Mouse (Mus musculus) CH12.LX (cell line): ENCODE results near the gene Spns3. TPM values are rescaled to one million over a fixed set of nuclear protein-coding genes. Genes with fewer than 3 reads are reported as not detected.

Source experiments
- DNase-seq: peaks from one replicate; pipeline ENCODE4 v3.0.0-alpha.2; 2013; ENCODE audit errors: extremely low read depth
- H3K27ac ChIP-seq: 2 replicates; pipeline ENCODE4 v1.5.1; 2012; ENCODE audit warnings: low read depth, mild to moderate bottlenecking, control low read depth, moderate library complexity; ENCODE audit not compliant: insufficient read depth
- H3K27me3 ChIP-seq: replicated peaks from 2 replicates; pipeline ENCODE3; 2012; ENCODE audit warnings: inconsistent platforms
- H3K36me3 ChIP-seq, 2 experiments: replicated peaks in 1 of 2; 2 replicates each; pipeline versions ENCODE3 to v1.6.1; 2012; ENCODE audit warnings: inconsistent platforms in 1 of 2, low read length in 1 of 2, mild to moderate bottlenecking in 1 of 2, mixed read lengths in 1 of 2, moderate library complexity in 1 of 2; ENCODE audit not compliant: control insufficient read depth in 1 of 2, insufficient read depth in 1 of 2
- H3K4me1 ChIP-seq, 2 experiments: 2 replicates each; pipeline ENCODE4 v1.6.1; 2012; ENCODE audit warnings: inconsistent platforms in 1 of 2, moderate library complexity in 1 of 2; ENCODE audit not compliant: insufficient read depth in 2 of 2, control insufficient read depth in 1 of 2
- H3K4me2 ChIP-seq: 2 replicates; pipeline ENCODE4 v1.6.1; 2012; ENCODE audit warnings: low read depth, mild to moderate bottlenecking, control low read depth; ENCODE audit not compliant: poor library complexity, insufficient read depth, severe bottlenecking
- H3K4me3 ChIP-seq, 3 experiments: fragments of 150-350 bp in 1 of 3; sonication (generic) in 1 of 3; replicated peaks in 1 of 3; 2 replicates each; pipeline versions ENCODE3 to v1.5.1; 2011 to 2012; ENCODE audit warnings: low read depth in 2 of 3, low read length in 2 of 3, mild to moderate bottlenecking in 2 of 3, moderate library complexity in 2 of 3, control low read depth in 1 of 3, improper control_type of control experiment in 1 of 3, inconsistent platforms in 1 of 3, mixed read lengths in 1 of 3; ENCODE audit not compliant: poor library complexity in 1 of 3
- H3K79me2 ChIP-seq: replicated peaks from 2 replicates; pipeline ENCODE4 v1.6.1; 2012; ENCODE audit warnings: mild to moderate bottlenecking, moderate library complexity; ENCODE audit not compliant: control insufficient read depth, poor library complexity, insufficient read depth, severe bottlenecking; ENCODE audit errors: extremely low read depth
- H3K9ac ChIP-seq: 2 replicates; pipeline ENCODE4 v1.6.1; 2012; ENCODE audit warnings: low read depth, mild to moderate bottlenecking, control low read depth, moderate library complexity; ENCODE audit not compliant: insufficient read depth
- H3K9me3 ChIP-seq: replicated peaks from 2 replicates; pipeline ENCODE3; 2012; ENCODE audit warnings: low read length, inconsistent platforms, mixed read lengths
- EP300 ChIP-seq: IDR thresholded peaks from 2 replicates; pipeline ENCODE4 v1.6.1; 2011; ENCODE audit warnings: low read length, improper control_type of control experiment
- ETS1 ChIP-seq: conservative IDR thresholded peaks from 2 replicates; pipeline ENCODE4 v1.6.1; 2012; ENCODE audit warnings: low read depth, mild to moderate bottlenecking, inconsistent platforms, low read length, improper control_type of control experiment, moderate library complexity
- IRF4 ChIP-seq: IDR thresholded peaks from 2 replicates; pipeline ENCODE4 v1.6.1; 2014; ENCODE audit warnings: low read depth, mild to moderate bottlenecking, inconsistent platforms, low read length, improper control_type of control experiment
- JUND ChIP-seq: conservative IDR thresholded peaks from 2 replicates; pipeline ENCODE4 v1.6.1; 2011; ENCODE audit warnings: low read depth, low read length, improper control_type of control experiment
- KAT2A ChIP-seq: IDR thresholded peaks from 2 replicates; pipeline ENCODE4 v1.6.1; 2012; ENCODE audit warnings: low read length, improper control_type of control experiment, inconsistent platforms; ENCODE audit not compliant: insufficient replicate concordance
- MAFK ChIP-seq: IDR thresholded peaks from 2 replicates; pipeline ENCODE4 v1.6.1; 2011; ENCODE audit warnings: low read length, improper control_type of control experiment; ENCODE audit not compliant: insufficient replicate concordance
- MAX ChIP-seq: IDR thresholded peaks from 2 replicates; pipeline ENCODE4 v1.6.1; 2011; ENCODE audit warnings: low read length, improper control_type of control experiment
- MEF2A ChIP-seq: IDR thresholded peaks from 2 replicates; pipeline ENCODE4 v1.6.1; 2014; ENCODE audit warnings: low read depth, mild to moderate bottlenecking, inconsistent platforms, low read length, improper control_type of control experiment, borderline replicate concordance
- MXI1 ChIP-seq: IDR thresholded peaks from 2 replicates; pipeline ENCODE4 v1.6.1; 2011; ENCODE audit warnings: mild to moderate bottlenecking, low read depth, low read length, improper control_type of control experiment
- MYC ChIP-seq: IDR thresholded peaks from 2 replicates; pipeline ENCODE4 v1.6.1; 2011; ENCODE audit warnings: low read depth, mild to moderate bottlenecking, improper control_type of control experiment, low read length
- NRF1 ChIP-seq: IDR thresholded peaks from 2 replicates; pipeline ENCODE4 v1.6.1; 2014; ENCODE audit warnings: low read depth, mild to moderate bottlenecking, inconsistent platforms, low read length, improper control_type of control experiment, moderate library complexity
- POLR2A ChIP-seq: IDR thresholded peaks from 2 replicates; pipeline ENCODE4 v1.6.1; 2011; ENCODE audit warnings: low read depth, mild to moderate bottlenecking, improper control_type of control experiment, low read length
- RAD21 ChIP-seq: IDR thresholded peaks from 2 replicates; pipeline ENCODE4 v1.6.1; 2011; ENCODE audit warnings: low read depth, mild to moderate bottlenecking, low read length, improper control_type of control experiment, moderate library complexity
- TBP ChIP-seq: conservative IDR thresholded peaks from 2 replicates; pipeline ENCODE4 v1.6.1; 2011; ENCODE audit warnings: low read depth, low read length, improper control_type of control experiment
- USF1 ChIP-seq: IDR thresholded peaks from 2 replicates; pipeline ENCODE4 v1.6.1; 2014; ENCODE audit warnings: low read depth, mild to moderate bottlenecking, inconsistent platforms, low read length, improper control_type of control experiment
- USF2 ChIP-seq: conservative IDR thresholded peaks from 2 replicates; pipeline ENCODE4 v1.6.1; 2011; ENCODE audit warnings: low read depth, low read length, improper control_type of control experiment
- ZKSCAN1 ChIP-seq: IDR thresholded peaks from 2 replicates; pipeline ENCODE4 v1.6.1; 2012; ENCODE audit warnings: low read depth, inconsistent platforms, low read length, improper control_type of control experiment, borderline replicate concordance
- ZMIZ1 ChIP-seq: IDR thresholded peaks from 2 replicates; pipeline ENCODE4 v1.6.1; 2012; ENCODE audit warnings: low read depth, mild to moderate bottlenecking, inconsistent platforms, low read length, improper control_type of control experiment
- dilution Hi-C: fragments of 300-500 bp; cut with MboI; formaldehyde crosslinking; loops from 2 replicates; pipeline ENCODE4 v1.14.3; 2020; ENCODE audit warnings: low sequenced_read_pairs; ENCODE audit not compliant: extremely low pct_unique_long_range_greater_than_20kb, extremely low pct_ligation_motif_present
- in situ Hi-C: fragments of 300-500 bp; cut with MboI; formaldehyde crosslinking; loops from 3 replicates; pipeline ENCODE4 v1.14.3; 2019; ENCODE audit warnings: low sequenced_read_pairs, low pct_ligation_motif_present, low pct_unique_long_range_greater_than_20kb, mixed read lengths
- polyA plus RNA-seq: library from polyadenylated mRNA; unstranded; fragments of >175 nt; gene quantifications from 2 replicates; pipeline ENCODE4 v1.2.1, GENCODE M21; 2012; ENCODE audit warnings: low read depth; ENCODE audit not compliant: insufficient read length
- total RNA-seq, 2 experiments: library from RNA; depleted of rRNA; stranded (reverse); fragments of 300-350 nt in 1 of 2; fragments of >200 nt in 1 of 2; gene quantifications; 2 replicates each; pipeline ENCODE4 v1.2.3; 2012 to 2014

Gene Spns3
- total and polyA plus RNA-seq, 3 experiments: 0.21 to 1.8 (median 1.0) TPM

DNA sequence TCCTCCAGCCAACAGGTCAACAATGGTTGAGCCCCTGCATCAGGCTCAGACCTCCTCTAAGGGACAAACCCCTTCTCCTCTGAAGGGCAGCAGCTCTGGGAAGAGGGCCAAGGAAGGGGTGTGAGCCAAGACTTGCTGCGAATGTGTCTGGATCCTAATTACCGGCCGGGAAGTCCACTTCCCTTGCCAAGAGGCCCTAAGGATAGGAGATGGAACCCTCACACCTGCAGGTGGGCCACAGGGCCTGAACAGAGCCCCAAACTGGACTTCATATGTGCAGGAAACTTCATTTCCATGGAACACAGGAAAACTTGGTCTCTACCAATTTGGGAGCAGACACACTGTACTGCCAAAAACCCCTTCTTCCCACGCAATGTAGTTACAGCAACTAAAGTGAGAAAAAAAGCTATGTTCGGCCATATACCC lies 27.7 kb downstream of the Spns3 start:
- in situ Hi-C loops: no loop called here
- no peak for DNase-seq
- H3K4me3 ChIP-seq: no peak overlapping the region

DNA sequence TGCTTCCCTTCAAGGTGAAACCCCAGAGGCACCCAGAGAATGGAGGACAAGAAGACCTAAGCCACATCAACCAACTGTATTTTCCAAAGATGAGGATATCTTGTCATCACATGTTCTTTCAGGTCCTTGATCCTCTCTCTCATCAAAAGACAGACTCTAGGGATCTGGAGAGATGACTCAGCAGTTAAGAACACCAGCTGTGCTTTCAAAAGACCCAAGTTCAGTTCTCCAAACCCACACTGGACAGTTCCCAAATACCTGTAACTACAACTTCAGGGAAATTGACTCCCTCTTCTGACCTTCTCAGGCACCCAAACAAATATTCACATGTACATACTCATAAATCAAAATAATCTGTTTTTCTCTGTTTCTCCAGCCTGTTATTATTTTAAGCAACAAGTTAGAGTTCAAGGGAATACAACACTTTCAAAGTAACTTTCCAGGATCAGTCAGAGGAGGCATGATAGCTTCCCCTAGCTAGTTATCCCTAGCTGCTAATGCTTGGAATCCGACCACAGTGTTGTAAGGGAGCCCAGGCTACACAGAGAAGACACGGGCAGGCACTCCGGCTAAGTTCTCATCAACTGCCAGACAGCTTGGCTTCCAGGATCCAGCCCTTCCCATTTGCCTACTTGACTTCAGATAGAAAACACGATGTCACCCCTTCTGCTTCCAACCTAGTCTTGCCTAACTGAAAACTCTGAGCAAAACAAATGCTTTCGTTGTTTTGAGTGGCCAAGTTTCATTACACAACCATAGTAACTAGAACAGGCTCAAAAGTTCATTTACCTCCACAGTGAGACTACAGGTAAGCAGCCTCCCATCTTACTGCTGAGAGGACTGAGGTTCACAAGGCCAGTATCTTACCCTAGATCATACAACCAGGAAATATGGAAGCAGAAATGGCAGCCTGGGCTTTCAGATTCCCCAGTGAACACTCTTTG lies 28.4 kb downstream of the Spns3 start:
- TF ChIP-seq MAFK: peak; percentile 81
- no peak for TF ChIP-seq MYC
- dilution Hi-C loops: no loop called here
- no peak overlapping the region for H3K9ac ChIP-seq
- H3K4me1 ChIP-seq: peaks cover 5 to 17% of the 10 kb centered on the region in 2 experiments
- H3K4me3 ChIP-seq: no peak overlapping the region
- DNase-seq: no peak
- no peak overlapping the region for H3K4me2 ChIP-seq
- in situ Hi-C loops: no loop called here
- no peaks in the 10 kb centered on the region for H3K36me3 ChIP-seq
- no peaks in the 10 kb centered on the region for H3K27me3 ChIP-seq
- H3K27ac ChIP-seq: no peak overlapping the region
- H3K79me2 ChIP-seq: no peaks in the 10 kb centered on the region
- no peaks in the 10 kb centered on the region for H3K9me3 ChIP-seq

More for the DNA sequence above, 27.7 kb downstream of the Spns3 start:
- dilution Hi-C loops: no loop called here
- Histone ChIP-seq H3K27ac (no peak overlapping the region), H3K27me3 (no peaks in the 10 kb centered on the region), H3K4me1 (peaks cover 5 to 17% of the 10 kb centered on the region in 2 experiments), H3K9me3 (no peaks in the 10 kb centered on the region), H3K79me2 (no peaks in the 10 kb centered on the region), H3K36me3 (no peaks in the 10 kb centered on the region), H3K9ac (no peak overlapping the region), H3K4me2 (no peak overlapping the region)
- TF ChIP-seq ZMIZ1 (no peak), JUND (no peak), ZKSCAN1 (no peak), MEF2A (no peak), KAT2A (no peak), IRF4 (no peak), USF2 (no peak), USF1 (no peak), TBP (no peak), MXI1 (no peak), MAX (no peak), NRF1 (no peak), EP300 (no peak), ETS1 (no peak), RAD21 (no peak), POLR2A (no peak)
